ENCODE assay signal across 14 mouse cellular contexts in the genomic region with DNA sequence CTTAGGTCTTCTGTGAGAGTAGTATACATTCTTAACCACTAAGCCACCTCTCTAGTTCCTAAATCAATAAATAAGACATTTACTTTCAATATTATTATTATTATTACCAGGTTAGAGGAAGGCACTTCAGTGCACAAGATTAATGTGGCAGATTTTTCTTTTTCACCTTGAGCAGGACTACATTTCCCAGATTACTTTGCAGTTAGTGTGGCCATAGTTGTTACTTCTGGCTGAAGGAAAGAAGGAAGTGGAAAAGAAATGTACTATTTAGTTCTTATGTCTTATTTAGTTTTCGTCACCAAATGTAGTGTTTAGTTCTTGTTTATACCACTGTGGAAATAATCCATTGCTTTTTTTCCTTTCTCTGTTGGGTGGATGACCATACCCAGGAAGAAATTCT.
"Had no signal": no experiment of that assay in that cellular context is flagged by ENCODE, and none has a peak within 500 bp of the region (broad histone marks: within the 10 kb centered on the region; RNA-seq: fewer than 3 reads in every experiment).

No protein-coding gene starts in this region.

- H3K27ac ChIP-seq: lung, embryonic 15.5 days; macrophage; midbrain, embryonic 13.5 days; midbrain, embryonic 15.5 days; neural tube, embryonic 12.5 days had no signal

- H3K9ac ChIP-seq: lung, embryonic 15.5 days; midbrain, embryonic 13.5 days; midbrain, embryonic 15.5 days; neural tube, embryonic 12.5 days had no signal

- DNase-seq: lung, adult 2 months; lung, postnatal 14 days; lung, postnatal 36 days; right cerebral cortex, postnatal 14 days; thymus, adult 18-20 months; thymus, postnatal 14 days; thymus, postnatal 36 days had no signal

- H3K4me2 ChIP-seq: lung, embryonic 15.5 days; midbrain, embryonic 11.5 days; midbrain, embryonic 13.5 days; midbrain, embryonic 15.5 days; neural tube, embryonic 12.5 days had no signal

- H3K27me3 ChIP-seq: lung, embryonic 15.5 days; megakaryocyte, embryonic 14.5 days; midbrain, embryonic 13.5 days; midbrain, embryonic 15.5 days; neural tube, embryonic 12.5 days had no signal

- H3K36me3 ChIP-seq: lung, embryonic 15.5 days; midbrain, embryonic 13.5 days; midbrain, embryonic 15.5 days; neural tube, embryonic 12.5 days had no signal

- H3K9me3 ChIP-seq: lung, embryonic 15.5 days; megakaryocyte, embryonic 14.5 days; midbrain, embryonic 13.5 days; midbrain, embryonic 15.5 days; neural tube, embryonic 12.5 days had no signal

- H3K4me1 ChIP-seq: lung, embryonic 15.5 days; megakaryocyte, embryonic 14.5 days had no signal

- H3K4me3 ChIP-seq: lung, embryonic 15.5 days; megakaryocyte, embryonic 14.5 days; midbrain, embryonic 13.5 days; midbrain, embryonic 15.5 days; neural tube, embryonic 12.5 days had no signal
